Mouse (Mus musculus): ENCODE results near the gene Hist1h3f.
"Not testable (repeated sequence)": the region's sequence is repeated elsewhere in the genome, so short reads cannot be mapped to it uniquely, and the experiment has no call there.

- TF ChIP-seq CTCF (IDR thresholded peaks at IDR 0.05; ENCODE audit: low read depth, low read length); GATA2 (IDR thresholded peaks at IDR 0.05; ENCODE audit: borderline replicate concordance, low read depth, low read length); GATA1 (IDR thresholded peaks at IDR 0.05; ENCODE audit: borderline replicate concordance, low read length); TAL1 (conservative IDR thresholded peaks at IDR 0.05; ENCODE audit: low read depth, low read length): not testable (repeated sequence)
- peak; percentile 97; the same call in 1 of the 2 replicates for TF ChIP-seq POLR2AphosphoS5 (IDR thresholded peaks at IDR 0.05; ENCODE audit: insufficient replicate concordance, low read depth, low read length)
These were observed 16.8 kb downstream of the Hist1h3f start for GRCm38 (mm10) chr13:23560699-23561098.

Measured in G1E (cell line).